Mouse (Mus musculus) thymus, adult 2 months (tissue): Measurements from ENCODE around the gene Tmem144.

Experiments used
- CTCF ChIP-seq: fragments of 200-500 bp; IDR thresholded peaks from 2 replicates; pipeline ENCODE4 v1.5.1; 2012; ENCODE audit warnings: mild to moderate bottlenecking, control low read depth, low read length, moderate library complexity, borderline replicate concordance; ENCODE audit not compliant: control insufficient read depth, poor library complexity, insufficient read depth; ENCODE audit errors: extremely low read depth
- POLR2A ChIP-seq: fragments of 200-500 bp; IDR thresholded peaks from 2 replicates; pipeline ENCODE4 v1.6.1; 2012; ENCODE audit warnings: mild to moderate bottlenecking, low read length, control low read depth, moderate library complexity; ENCODE audit not compliant: control insufficient read depth, poor library complexity, insufficient read depth; ENCODE audit errors: extremely low read depth

DNA sequence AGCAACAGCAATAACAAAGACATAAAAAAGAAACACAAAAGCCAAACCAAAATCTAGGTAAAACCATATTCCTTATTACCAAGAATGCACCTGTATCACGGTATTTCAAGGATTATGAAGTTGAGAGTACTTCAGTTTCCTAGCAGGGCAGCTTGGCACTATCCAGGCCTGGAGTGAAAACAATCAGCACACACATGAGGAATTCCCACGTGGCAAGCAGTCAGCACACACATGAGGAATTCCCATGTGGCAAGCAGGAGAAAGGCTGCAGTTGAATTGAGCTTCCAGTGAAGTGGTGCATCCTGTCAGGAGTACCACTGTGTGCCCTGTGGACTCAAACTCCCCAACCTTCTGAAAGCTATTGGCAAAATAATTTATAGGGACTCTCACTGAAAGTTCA, 29.1 kb upstream of the Tmem144 start:
- TF ChIP-seq POLR2A (no peak), CTCF (no peak)
